Mouse (Mus musculus) stomach, postnatal 0 days (tissue): ENCODE data around the gene Exo5.
A peak's percentile ranks its signal among the peaks of the same experiment; 100 is the strongest.

ENCODE experiments used
- CTCF ChIP-seq: IDR thresholded peaks from 2 replicates; pipeline ENCODE4 v1.5.1; 2016; ENCODE audit warnings: antibody characterized with exemption, low read depth, mild to moderate bottlenecking, moderate library complexity
- EP300 ChIP-seq: optimal IDR thresholded peaks from 2 replicates; pipeline ENCODE3; 2016; ENCODE audit warnings: antibody characterized with exemption

- TF ChIP-seq CTCF: peak; percentile 77
- no peak for TF ChIP-seq EP300
Observed at GRCm38 (mm10) chr4:120887381-120888112, 37.3 kb downstream of the Exo5 start.
